Mouse (Mus musculus): ENCODE results near the gene Ifitm6. TPM values are rescaled to one million over a fixed set of nuclear protein-coding genes. Genes with fewer than 3 reads are reported as not detected.
A peak's percentile ranks its signal among the peaks of the same experiment; 100 is the strongest.

Ifitm6 gene
- total RNA-seq, 2 experiments from 2014 or later = not detected

- peak; percentile 44 to 53 for DNase-seq
- intact Hi-C loops (cut with DNase I) = loop anchor here (2.0 to 5.0 kb wide), 2 partner anchors 30 to 162 kb away; partner anchors contain the start of gene Rnh1
Observed at GRCm38 (mm10) chr7:141010593-141010992, 7.1 kb downstream of the Ifitm6 start, which contains the start of gene Ifitm3. TSS of gene Ifitm3 (minus strand) at chr7:141010770.

GRCm38 (mm10) chr7:141009665-141010064 is 8.1 kb downstream of the Ifitm6 start:
- no peak for DNase-seq

GRCm38 (mm10) chr7:141008938-141009660 is 8.6 kb downstream of the Ifitm6 start:
- peak; percentile 80 to 83 for DNase-seq
- intact Hi-C loops (cut with DNase I) = loop anchor here (2.0 to 5.0 kb wide), 2 partner anchors 38 to 102 kb away; no protein-coding TSS in a partner anchor

More at GRCm38 (mm10) chr7:141009665-141010064, 8.1 kb downstream of the Ifitm6 start:
- intact Hi-C loops (cut with DNase I) = loop anchor here (2.0 to 5.0 kb wide), 4 partner anchors 31 to 163 kb away; partner anchors contain the start of gene Rnh1

- peak; percentile 10 to 32 for DNase-seq
- intact Hi-C loops (cut with DNase I) = loop anchor here (2.0 to 5.0 kb wide), 2 partner anchors 38 to 101 kb away; no protein-coding TSS in a partner anchor
Observed at GRCm38 (mm10) chr7:141008312-141008761, 9.4 kb downstream of the Ifitm6 start.

- no peak for DNase-seq
- intact Hi-C loops (cut with DNase I) = loop anchor here (5.0 kb wide), 1 partner anchor 100 kb away; no protein-coding TSS in a partner anchor
Observed at GRCm38 (mm10) chr7:141006914-141007313, 10.8 kb downstream of the Ifitm6 start.

- intact Hi-C loops (cut with DNase I) = loop anchor here (5.0 kb wide), 1 partner anchor 99 kb away; no protein-coding TSS in a partner anchor
- DNase-seq = no peak
Observed at GRCm38 (mm10) chr7:141006446-141006845, 11.3 kb downstream of the Ifitm6 start.

GRCm38 (mm10) chr7:141003248-141004010 is 14.3 kb downstream of the Ifitm6 start:
- intact Hi-C loops (cut with DNase I) = no loop called here
- DNase-seq = no peak

GRCm38 (mm10) chr7:141000881-141001708 is 16.6 kb downstream of the Ifitm6 start:
- no peak for DNase-seq
- intact Hi-C loops (cut with DNase I) = no loop called here

- intact Hi-C loops (cut with DNase I) = no loop called here
- DNase-seq = no peak
Observed at GRCm38 (mm10) chr7:140998853-140999700, 18.6 kb downstream of the Ifitm6 start.

GRCm38 (mm10) chr7:140997817-140998216 is 19.9 kb downstream of the Ifitm6 start:
- DNase-seq = no peak
- intact Hi-C loops (cut with DNase I) = no loop called here

GRCm38 (mm10) chr7:140991117-140991689 is 26.5 kb downstream of the Ifitm6 start:
- no peak for DNase-seq
- intact Hi-C loops (cut with DNase I) = no loop called here

GRCm38 (mm10) chr7:140990622-140991021 is 27.1 kb downstream of the Ifitm6 start:
- intact Hi-C loops (cut with DNase I) = no loop called here
- no peak for DNase-seq

- no peak for DNase-seq
- intact Hi-C loops (cut with DNase I) = no loop called here
Observed at GRCm38 (mm10) chr7:140990185-140990584, 27.5 kb downstream of the Ifitm6 start.

GRCm38 (mm10) chr7:140989022-140989421 is 28.7 kb downstream of the Ifitm6 start:
- DNase-seq = no peak

GRCm38 (mm10) chr7:140987182-140988138 is 30.3 kb downstream of the Ifitm6 start:
- intact Hi-C loops (cut with DNase I) = no loop called here

More at GRCm38 (mm10) chr7:140989022-140989421, 28.7 kb downstream of the Ifitm6 start:
- intact Hi-C loops (cut with DNase I) = no loop called here

GRCm38 (mm10) chr7:140982971-140983370 is 34.8 kb downstream of the Ifitm6 start:
- intact Hi-C loops (cut with DNase I) = no loop called here

More at GRCm38 (mm10) chr7:140987182-140988138, 30.3 kb downstream of the Ifitm6 start:
- no peak for DNase-seq

GRCm38 (mm10) chr7:140981704-140982103 is 36.0 kb downstream of the Ifitm6 start:
- DNase-seq = no peak
- intact Hi-C loops (cut with DNase I) = no loop called here

More at GRCm38 (mm10) chr7:140982971-140983370, 34.8 kb downstream of the Ifitm6 start:
- no peak for DNase-seq

Measured in gastrocnemius, postnatal 36 days (tissue).